Mouse (Mus musculus) heart, postnatal 0 days (tissue): Measurements from ENCODE around the gene Vgll4.

Source experiments
- CTCF ChIP-seq: IDR thresholded peaks from 2 replicates; pipeline ENCODE4 v1.5.1; 2016; ENCODE audit warnings: antibody characterized with exemption, control low read depth, low read depth
- EP300 ChIP-seq: IDR thresholded peaks from 2 replicates; pipeline ENCODE4 v1.6.1; 2016; ENCODE audit warnings: antibody characterized with exemption, low read depth

DNA sequence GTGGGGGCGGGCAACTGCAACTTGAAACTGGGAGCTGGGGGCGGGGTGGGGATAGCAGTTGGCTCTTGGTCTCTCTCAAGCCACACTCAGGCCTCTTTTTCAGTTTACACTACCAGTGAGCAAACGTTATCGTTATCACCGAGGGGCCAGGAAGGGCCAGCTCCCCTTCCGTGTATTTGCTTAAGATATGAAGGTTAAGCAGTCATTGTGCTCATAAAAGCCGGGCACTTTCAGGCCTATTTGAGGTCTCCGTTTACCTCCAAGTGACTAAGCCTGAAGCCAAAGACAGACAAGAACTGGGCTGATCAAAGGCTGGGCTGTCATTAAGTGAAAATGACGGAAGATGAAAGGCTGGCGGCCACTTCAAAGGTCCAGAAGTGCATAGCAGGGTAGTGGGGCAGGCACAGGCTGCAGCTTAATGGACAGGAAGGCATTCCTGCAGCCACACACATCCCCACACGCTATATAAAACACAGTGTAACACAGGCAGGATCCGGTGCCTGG is 68.4 kb downstream of the Vgll4 start:
- TF ChIP-seq CTCF (no peak), EP300 (no peak)
